18 mouse cellular contexts compared by ENCODE assay signal in genomic region chr8:81779440-81779839, GRCm38 (mm10).
"Had no signal": no experiment of that assay in that cellular context is flagged by ENCODE, and none has a peak within 500 bp of the region (broad histone marks: within the 10 kb centered on the region; RNA-seq: fewer than 3 reads in every experiment).

No protein-coding gene starts in this region.

- H3K36me3 ChIP-seq: midbrain, embryonic 13.5 days; midbrain, embryonic 15.5 days; neural tube, embryonic 13.5 days; neural tube, embryonic 15.5 days had no signal

- H3K27me3 ChIP-seq: megakaryocyte, embryonic 14.5 days; midbrain, embryonic 13.5 days; midbrain, embryonic 15.5 days; neural tube, embryonic 13.5 days; neural tube, embryonic 15.5 days had no signal

- H3K27ac ChIP-seq: liver, embryonic 14.5 days; macrophage; midbrain, embryonic 13.5 days; midbrain, embryonic 15.5 days; neural tube, embryonic 13.5 days; neural tube, embryonic 15.5 days had no signal

- H3K9ac ChIP-seq: liver, embryonic 14.5 days; lung, embryonic 14.5 days; midbrain, embryonic 13.5 days; midbrain, embryonic 15.5 days; neural tube, embryonic 13.5 days; neural tube, embryonic 15.5 days had no signal

- DNase-seq: lung, adult 18-20 months; lung, embryonic 14.5 days; lung, postnatal 14 days; lung, postnatal 36 days; retina, postnatal 1 day; right cerebral cortex, adult 18-20 months; right cerebral cortex, postnatal 25 days; right cerebral cortex, postnatal 4 days; spleen, adult 18-20 months; thymus, adult 18-20 months; thymus, postnatal 14 days had no signal

- H3K4me1 ChIP-seq: midbrain, embryonic 13.5 days; midbrain, embryonic 15.5 days; neural tube, embryonic 13.5 days; neural tube, embryonic 15.5 days had no signal

- H3K9me3 ChIP-seq: megakaryocyte, embryonic 14.5 days; midbrain, embryonic 13.5 days; midbrain, embryonic 15.5 days; neural tube, embryonic 13.5 days; neural tube, embryonic 15.5 days had no signal

- ATAC-seq: midbrain, embryonic 13.5 days; midbrain, embryonic 15.5 days had no signal

- H3K4me3 ChIP-seq: megakaryocyte, embryonic 14.5 days; midbrain, embryonic 13.5 days; midbrain, embryonic 15.5 days; neural tube, embryonic 13.5 days; neural tube, embryonic 15.5 days had no signal
